Mouse (Mus musculus) heart, adult 2 months (tissue): ENCODE measurements around the gene Homer1. TPM values are rescaled to one million over a fixed set of nuclear protein-coding genes. Genes with fewer than 3 reads are reported as not detected.
A peak's percentile ranks its signal among the peaks of the same experiment; 100 is the strongest.

ENCODE experiments used
- DNase-seq, 2 experiments: peaks; one replicate each; pipeline ENCODE4 v3.0.0; 2021
- H3K27ac ChIP-seq: fragments of 200-600 bp; 2 replicates; pipeline ENCODE4 v1.8.1; 2022
- H3K27me3 ChIP-seq: fragments of 200-500 bp; 2 replicates; pipeline ENCODE4 v1.6.1; 2012; ENCODE audit warnings: mild to moderate bottlenecking, low read length, inconsistent platforms, mixed read lengths; ENCODE audit not compliant: control insufficient read depth, insufficient read depth
- H3K36me3 ChIP-seq: fragments of 200-500 bp; 2 replicates; pipeline ENCODE4 v1.6.1; 2012; ENCODE audit warnings: low read length, inconsistent platforms; ENCODE audit not compliant: control insufficient read depth, insufficient read depth
- H3K4me1 ChIP-seq: fragments of 200-500 bp; 2 replicates; pipeline ENCODE4 v1.6.1; 2011; ENCODE audit warnings: low read length; ENCODE audit not compliant: control insufficient read depth, insufficient read depth
- H3K4me3 ChIP-seq: fragments of 200-600 bp; 2 replicates; pipeline ENCODE4 v1.8.1; 2022
- H3K79me2 ChIP-seq: fragments of 200-500 bp; replicated peaks from 2 replicates; pipeline ENCODE4 v1.6.1; 2012; ENCODE audit warnings: mild to moderate bottlenecking, inconsistent platforms, low read length, moderate library complexity, mixed read lengths; ENCODE audit not compliant: control insufficient read depth, insufficient read depth
- H3K9ac ChIP-seq: fragments of 200-500 bp; 2 replicates; pipeline ENCODE4 v1.6.1; 2012; ENCODE audit warnings: low read depth, mild to moderate bottlenecking, control low read depth, inconsistent platforms, low read length, mixed read lengths
- CTCF ChIP-seq: fragments of 200-600 bp; IDR thresholded peaks from 2 replicates; pipeline ENCODE4 v1.8.1; 2022; ENCODE audit warnings: antibody characterized with exemption, mild to moderate bottlenecking, moderate library complexity
- EP300 ChIP-seq: fragments of 200-500 bp; IDR thresholded peaks from 2 replicates; pipeline ENCODE4 v1.6.1; 2011; ENCODE audit warnings: low read depth, low read length, control low read depth; ENCODE audit not compliant: insufficient read depth
- POLR2A ChIP-seq: fragments of 200-500 bp; IDR thresholded peaks from 2 replicates; pipeline ENCODE4 v1.6.1; 2011; ENCODE audit warnings: mild to moderate bottlenecking, low read depth, low read length, control low read depth; ENCODE audit not compliant: insufficient read depth
- WGBS: fragments of 180-500 bp; shearing (Covaris S2); methylation state at CpG from one replicate; pipeline ENCODE4 v1.1.7; 2018; 5-methylcytosine and 5-hydroxymethylcytosine counted together
- intact Hi-C: fragments of 180-260 bp; cut with DNase I; formaldehyde crosslinking; loops from one replicate; pipeline ENCODE4 v1.15.1; 2025
- polyA plus RNA-seq: library from polyadenylated mRNA; depleted of rRNA; stranded (reverse); fragments of >200 nt; gene quantifications from 2 replicates; pipeline ENCODE4 v1.2.3, GENCODE M21; 2012
- total RNA-seq, 2 experiments: library from RNA; stranded (reverse); gene quantifications; 2 replicates each; pipeline ENCODE4 v1.2.3; 2021

Gene Homer1
- total and polyA plus RNA-seq, 3 experiments: 6.6 to 64.0 (median 54.8) TPM

- WGBS: 47% methylated on average over 5 of the region's 5 CpGs
- no peak overlapping the region for H3K9ac ChIP-seq
- no peaks in the 10 kb centered on the region for H3K79me2 ChIP-seq
- peaks cover 2% of the 10 kb centered on the region; the same call in 1 of the 2 replicates for H3K36me3 ChIP-seq
- H3K4me3 ChIP-seq: no peak overlapping the region
- intact Hi-C loops: no loop called here
- TF ChIP-seq POLR2A (no peak), EP300 (no peak), CTCF (no peak)
- H3K4me1 ChIP-seq: no peaks in the 10 kb centered on the region
- no peak overlapping the region for H3K27ac ChIP-seq
- H3K27me3 ChIP-seq: no peaks in the 10 kb centered on the region
- no peak for DNase-seq
These were observed 20.7 kb downstream of the Homer1 start for GRCm38 (mm10) chr13:93320089-93320488.

DNA sequence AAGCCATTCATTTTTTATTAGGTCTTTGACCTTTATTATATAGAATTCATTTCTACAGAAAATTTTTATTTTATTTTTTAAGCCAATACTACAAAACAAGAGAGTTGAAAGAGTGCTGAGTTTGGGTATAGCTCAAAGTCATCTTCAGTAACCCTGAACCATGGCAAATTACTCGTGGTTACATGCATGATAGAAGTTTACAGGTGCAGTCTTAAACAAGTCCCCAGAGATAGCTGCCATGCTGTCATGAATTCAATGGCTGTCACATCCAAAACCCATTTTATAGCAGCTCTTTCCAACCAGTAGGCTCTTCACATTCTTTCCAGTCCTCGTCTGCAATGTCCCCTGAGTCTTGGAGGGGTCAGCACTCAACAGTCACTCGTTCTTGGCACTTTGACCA, 26.9 kb downstream of the Homer1 start:
- Histone ChIP-seq H3K27me3 (no peaks in the 10 kb centered on the region), H3K36me3 (no peaks in the 10 kb centered on the region), H3K27ac (no peak overlapping the region), H3K9ac (no peak overlapping the region), H3K4me3 (no peak overlapping the region), H3K4me1 (no peaks in the 10 kb centered on the region; the same call in 1 of the 2 replicates), H3K79me2 (no peaks in the 10 kb centered on the region; the same call in 1 of the 2 replicates)
- intact Hi-C loops: no loop called here
- 49% methylated on average over 3 of the region's 3 CpGs for WGBS
- no peak for DNase-seq
- TF ChIP-seq CTCF (no peak), POLR2A (no peak), EP300 (no peak)

- TF ChIP-seq EP300: no peak
- no peak for TF ChIP-seq POLR2A
- TF ChIP-seq CTCF: no peak
- Histone ChIP-seq H3K27ac (no peak overlapping the region), H3K4me3 (no peak overlapping the region), H3K27me3 (no peaks in the 10 kb centered on the region), H3K36me3 (no peaks in the 10 kb centered on the region), H3K9ac (no peak overlapping the region), H3K4me1 (no peaks in the 10 kb centered on the region; the same call in 1 of the 2 replicates), H3K79me2 (peaks cover 1% of the 10 kb centered on the region; the same call in 1 of the 2 replicates)
- WGBS: 89% methylated on average over 2 of the region's 2 CpGs
- intact Hi-C loops: no loop called here
- DNase-seq: no peak
These were observed 32.3 kb downstream of the Homer1 start for GRCm38 (mm10) chr13:93331721-93332120.

DNA sequence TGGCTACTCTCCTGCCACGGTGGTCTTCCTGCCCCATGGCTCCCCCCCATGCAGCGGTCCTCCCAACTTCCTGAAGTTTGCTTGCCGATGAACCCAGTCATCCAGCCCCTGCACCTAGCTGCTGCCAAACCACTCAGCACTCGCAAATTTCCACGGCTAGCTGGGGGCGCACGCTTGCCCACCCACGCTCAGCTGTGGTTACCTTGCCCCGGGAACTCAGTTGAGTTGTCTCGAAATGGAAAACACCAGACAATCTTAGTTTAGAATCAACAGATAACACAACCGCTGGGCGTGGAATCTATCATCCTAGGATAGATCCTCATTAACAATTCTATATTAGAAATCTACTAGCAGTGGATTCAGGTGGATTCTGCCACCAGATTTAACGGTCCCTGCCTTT, 33.1 kb downstream of the Homer1 start:
- Histone ChIP-seq H3K36me3 (no peaks in the 10 kb centered on the region), H3K79me2 (peaks cover 1% of the 10 kb centered on the region; the same call in 1 of the 2 replicates), H3K4me1 (no peaks in the 10 kb centered on the region), H3K27me3 (no peaks in the 10 kb centered on the region), H3K9ac (no peak overlapping the region), H3K4me3 (no peak overlapping the region), H3K27ac (no peak overlapping the region)
- DNase-seq: no peak
- intact Hi-C loops: no loop called here
- 90% methylated on average over 13 of the region's 13 CpGs for WGBS
- TF ChIP-seq POLR2A: no peak
- no peak for TF ChIP-seq CTCF
- TF ChIP-seq EP300: no peak

- intact Hi-C loops: no loop called here
- peaks cover 3% of the 10 kb centered on the region; the same call in 1 of the 2 replicates for H3K36me3 ChIP-seq
- H3K27me3 ChIP-seq: no peaks in the 10 kb centered on the region
- DNase-seq: no peak
- peaks cover 1% of the 10 kb centered on the region; the same call in 1 of the 2 replicates for H3K4me1 ChIP-seq
- TF ChIP-seq POLR2A (no peak), CTCF (peak; percentile 49)
- peaks cover 1% of the 10 kb centered on the region; the same call in 1 of the 2 replicates for H3K79me2 ChIP-seq
- H3K9ac ChIP-seq: no peak overlapping the region
- 64% methylated on average over 3 of the region's 3 CpGs for WGBS
- H3K4me3 ChIP-seq: no peak overlapping the region
- no peak overlapping the region for H3K27ac ChIP-seq
These were observed 35.9 kb downstream of the Homer1 start for GRCm38 (mm10) chr13:93335337-93335736.

GRCm38 (mm10) chr13:93338394-93338793, 39.0 kb downstream of the Homer1 start:
- DNase-seq: no peak
- H3K36me3 ChIP-seq: peaks cover 3% of the 10 kb centered on the region; the same call in 1 of the 2 replicates
- no peak overlapping the region for H3K4me3 ChIP-seq
- no peaks in the 10 kb centered on the region for H3K27me3 ChIP-seq
- H3K27ac ChIP-seq: no peak overlapping the region
- WGBS: 17% methylated on average over 5 of the region's 5 CpGs
- intact Hi-C loops: no loop called here
- H3K4me1 ChIP-seq: peaks cover 1% of the 10 kb centered on the region; the same call in 1 of the 2 replicates
- TF ChIP-seq CTCF (no peak), EP300 (no peak), POLR2A (no peak)
- H3K9ac ChIP-seq: no peak overlapping the region
- no peaks in the 10 kb centered on the region for H3K79me2 ChIP-seq
